Mouse (Mus musculus) limb, embryonic 11.5 days (tissue): Measurements from ENCODE around the gene Gm3417. TPM values are rescaled to one million over a fixed set of nuclear protein-coding genes. Genes with fewer than 3 reads are reported as not detected.
"Not testable (repeated sequence)": the region's sequence is repeated elsewhere in the genome, so short reads cannot be mapped to it uniquely, and the experiment has no call there.

Experiments
- ATAC-seq: fragments of 200-750 bp; cut with Nextera tagmentation; 2 replicates; pipeline ENCODE4 v1.8.0; 2017; ENCODE audit warnings: low read depth; ENCODE audit not compliant: insufficient number of reproducible peaks, low FRiP score, low TSS enrichment
- DNase-seq: peaks from one replicate; pipeline ENCODE4 v3.0.0-alpha.2; 2015; ENCODE audit warnings: low spot score
- H3K27ac ChIP-seq: fragments of 300-500 bp; sonication (generic); replicated peaks from 2 replicates; pipeline ENCODE4 v1.5.1; 2014; ENCODE audit warnings: low read depth, mild to moderate bottlenecking, low read length
- H3K27me3 ChIP-seq: fragments of 300-500 bp; sonication (generic); 2 replicates; pipeline ENCODE4 v1.6.1; 2014; ENCODE audit warnings: mild to moderate bottlenecking, low read length, mixed read lengths; ENCODE audit not compliant: control insufficient read depth, insufficient read depth
- H3K36me3 ChIP-seq: fragments of 300-500 bp; sonication (generic); 2 replicates; pipeline ENCODE4 v1.6.1; 2014; ENCODE audit warnings: mild to moderate bottlenecking, low read length, moderate library complexity, mixed read lengths; ENCODE audit not compliant: control insufficient read depth, insufficient read depth
- H3K4me1 ChIP-seq: fragments of 300-500 bp; sonication (generic); 2 replicates; pipeline ENCODE4 v1.6.1; 2014; ENCODE audit warnings: low read length, mixed read lengths; ENCODE audit not compliant: control insufficient read depth, insufficient read depth
- H3K4me2 ChIP-seq: fragments of 300-500 bp; sonication (generic); 2 replicates; pipeline ENCODE4 v1.6.1; 2014; ENCODE audit warnings: low read depth, mild to moderate bottlenecking, moderate library complexity; ENCODE audit not compliant: severe bottlenecking
- H3K4me3 ChIP-seq: fragments of 300-500 bp; sonication (generic); 2 replicates; pipeline ENCODE4 v1.5.1; 2014; ENCODE audit warnings: low read depth, low read length
- H3K9ac ChIP-seq: fragments of 300-500 bp; sonication (generic); 2 replicates; pipeline ENCODE4 v1.6.1; 2014; ENCODE audit warnings: mild to moderate bottlenecking, low read length
- H3K9me3 ChIP-seq: fragments of 300-500 bp; sonication (generic); 2 replicates; pipeline ENCODE4 v1.6.1; 2016; ENCODE audit warnings: low read length; ENCODE audit not compliant: control insufficient read depth
- WGBS: fragments of 180-500 bp; shearing (Covaris S2); extraction: QIAGEN DNeasy Blood & Tissue Kit; methylation state at CpG from one replicate; pipeline ENCODE4 v1.1.7; 2014; 5-methylcytosine and 5-hydroxymethylcytosine counted together
- polyA plus RNA-seq: library from polyadenylated mRNA; unstranded; fragments of >200 nt; fragmentation: Nextera tagmentation; extraction: Ambion mirVana; gene quantifications from 2 replicates; pipeline ENCODE4 v1.2.1, GENCODE M21; 2014

The Gm3417 gene
- polyA plus RNA-seq, 1 experiment from 2014 or later: 0.23 TPM

DNA sequence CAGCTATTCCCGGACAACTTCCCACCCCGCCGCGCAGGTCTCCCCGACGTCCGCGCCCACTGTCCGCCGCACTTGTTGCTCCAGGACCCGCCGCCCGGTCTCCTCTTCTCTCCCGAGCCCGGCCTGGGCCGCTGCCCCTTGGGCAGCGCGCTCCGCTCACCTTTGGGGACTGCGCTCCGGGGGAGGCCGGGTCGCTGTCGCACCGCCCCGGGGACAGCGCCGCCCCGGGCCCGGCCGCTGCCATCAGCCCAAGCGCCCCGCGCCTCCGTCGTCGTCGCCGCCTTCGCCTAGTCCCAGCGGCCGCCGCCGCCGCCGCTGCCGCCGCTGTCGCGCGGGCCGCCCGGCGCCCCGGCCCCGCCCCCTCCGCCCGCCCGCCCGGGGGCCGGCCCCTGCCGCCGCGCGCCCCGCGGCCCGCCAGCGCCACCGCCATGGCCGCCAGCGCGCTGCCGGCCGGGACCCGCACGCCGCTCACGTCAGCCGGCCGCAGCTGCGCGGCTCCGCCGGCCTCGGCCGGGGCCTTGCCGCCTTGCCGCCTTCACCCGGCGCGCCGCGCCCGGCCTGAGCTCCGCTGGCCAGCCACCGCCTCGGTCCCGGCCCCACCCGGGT lies 17.5 kb downstream of the Gm3417 start, which contains the start of gene Phf10:
TSS of gene Phf10 (minus strand) at position 323 of the 606 bp plus-strand sequence.
- peak; percentile 45 for DNase-seq
- not testable (repeated sequence) for H3K9me3 ChIP-seq, H3K36me3 ChIP-seq, H3K4me1 ChIP-seq, H3K27me3 ChIP-seq, H3K27ac ChIP-seq
- Histone ChIP-seq H3K9ac (peak within 1 kb of the TSS; percentile 70), H3K4me2 (peak within 1 kb of the TSS; percentile 90), H3K4me3 (peak within 1 kb of the TSS; percentile 61)
- under 1% methylated on average over 43 of the region's 100 CpGs for WGBS
- peak; percentile 58; the same call in 1 of the 2 replicates for ATAC-seq

DNA sequence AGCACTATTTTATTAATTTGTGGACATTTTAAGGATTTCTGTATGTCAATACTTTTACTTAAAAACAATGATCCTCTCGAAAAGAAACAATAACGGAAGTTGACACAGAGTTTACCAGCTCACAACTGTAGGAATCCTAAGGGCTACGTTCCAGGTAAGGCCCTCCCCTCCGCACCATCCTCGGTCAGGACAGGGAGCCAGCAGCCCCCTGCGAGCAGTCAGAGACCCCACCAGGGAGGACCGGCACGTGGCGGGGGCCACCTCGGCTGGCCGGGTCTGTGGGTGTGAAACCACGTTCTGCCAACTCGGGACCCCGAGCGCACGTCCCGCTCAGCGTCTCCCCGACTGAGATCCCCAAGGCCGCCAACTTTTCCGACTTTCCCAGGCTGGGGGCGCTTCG lies 18.1 kb downstream of the Gm3417 start:
- no peaks in the 10 kb centered on the region for H3K9me3 ChIP-seq
- peak; percentile 47 for DNase-seq
- H3K27me3 ChIP-seq: no peaks in the 10 kb centered on the region
- peak overlapping the region; percentile 61 for H3K4me3 ChIP-seq
- no peak; the same call in 1 of the 2 replicates for ATAC-seq
- WGBS: 0% methylated on average over 19 of the region's 23 CpGs
- peaks cover 3% of the 10 kb centered on the region; the same call in 1 of the 2 replicates for H3K4me1 ChIP-seq
- H3K9ac ChIP-seq: peak overlapping the region; percentile 70
- peak overlapping the region; percentile 90 for H3K4me2 ChIP-seq
- peaks cover 3% of the 10 kb centered on the region for H3K36me3 ChIP-seq
- no peak overlapping the region for H3K27ac ChIP-seq

DNA sequence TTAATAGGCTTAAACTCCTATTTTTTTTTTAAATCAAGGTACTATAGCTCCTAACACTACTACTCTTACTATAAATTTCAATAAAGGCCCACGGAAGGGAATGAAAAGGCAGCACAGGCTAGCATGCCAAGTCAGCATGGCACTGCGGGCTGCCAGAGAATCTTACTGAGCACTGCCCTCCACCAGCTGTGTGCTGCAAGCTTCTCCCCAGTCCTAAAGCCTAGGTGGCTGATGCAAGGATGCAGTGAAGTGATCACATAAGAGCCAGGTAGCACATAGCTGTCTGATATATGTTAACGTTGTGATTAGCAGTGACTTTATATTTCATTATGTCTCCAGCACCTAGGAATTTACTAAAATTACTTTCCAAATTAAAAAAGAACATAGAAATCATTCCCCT lies 18.6 kb downstream of the Gm3417 start:
- 32% methylated on average over 3 of the region's 3 CpGs for WGBS
- H3K27me3 ChIP-seq: no peaks in the 10 kb centered on the region
- H3K9ac ChIP-seq: peak overlapping the region; percentile 37; the same call in 1 of the 2 replicates
- H3K4me3 ChIP-seq: 0 out of 2 replicates have a peak overlapping the region, but pooled peaks have one; percentile 14
- ATAC-seq (no peak), DNase-seq (no peak)
- no peaks in the 10 kb centered on the region for H3K9me3 ChIP-seq
- no peak overlapping the region for H3K27ac ChIP-seq
- peak overlapping the region; percentile 41 for H3K4me2 ChIP-seq
- H3K4me1 ChIP-seq: peaks cover 3% of the 10 kb centered on the region; the same call in 1 of the 2 replicates
- peaks cover 3% of the 10 kb centered on the region for H3K36me3 ChIP-seq

DNA sequence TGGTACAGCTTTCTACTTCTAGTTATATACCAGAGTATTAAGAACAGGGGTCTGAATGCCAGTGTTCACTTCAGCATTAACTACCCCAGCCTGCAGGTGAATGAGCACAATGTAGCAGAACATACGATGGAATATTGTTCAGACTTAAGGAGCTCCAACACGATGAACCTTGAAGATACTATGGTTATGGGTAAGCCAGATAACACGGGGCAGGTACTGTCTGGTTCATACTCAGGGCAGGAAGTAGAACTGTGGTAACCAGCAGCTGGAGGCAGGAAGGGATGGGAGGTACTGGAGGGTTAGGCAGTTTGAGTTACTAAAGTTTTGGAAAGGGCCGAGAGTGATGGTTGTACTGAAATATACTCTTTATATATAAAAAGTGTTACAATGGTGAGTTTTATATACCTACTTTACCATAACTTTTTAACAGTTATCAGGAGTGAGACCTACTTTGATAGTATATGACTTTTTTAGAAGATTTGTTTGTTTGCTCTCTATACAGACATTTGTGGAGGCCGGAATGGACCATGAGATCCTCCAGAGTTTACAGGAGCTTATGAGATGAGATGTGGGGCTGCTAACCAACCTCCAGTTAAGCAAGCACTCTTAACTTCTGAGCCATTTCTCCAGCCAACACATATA lies 19.8 kb downstream of the Gm3417 start:
- H3K9ac ChIP-seq: no peak overlapping the region
- 91% methylated on average over 5 of the region's 5 CpGs for WGBS
- no peak for DNase-seq
- no peaks in the 10 kb centered on the region for H3K27me3 ChIP-seq
- ATAC-seq: no peak
- peaks cover 3% of the 10 kb centered on the region for H3K36me3 ChIP-seq
- H3K4me2 ChIP-seq: no peak overlapping the region
- H3K4me3 ChIP-seq: no peak overlapping the region
- peaks cover 3% of the 10 kb centered on the region; the same call in 1 of the 2 replicates for H3K4me1 ChIP-seq
- no peak overlapping the region for H3K27ac ChIP-seq
- H3K9me3 ChIP-seq: no peaks in the 10 kb centered on the region

DNA sequence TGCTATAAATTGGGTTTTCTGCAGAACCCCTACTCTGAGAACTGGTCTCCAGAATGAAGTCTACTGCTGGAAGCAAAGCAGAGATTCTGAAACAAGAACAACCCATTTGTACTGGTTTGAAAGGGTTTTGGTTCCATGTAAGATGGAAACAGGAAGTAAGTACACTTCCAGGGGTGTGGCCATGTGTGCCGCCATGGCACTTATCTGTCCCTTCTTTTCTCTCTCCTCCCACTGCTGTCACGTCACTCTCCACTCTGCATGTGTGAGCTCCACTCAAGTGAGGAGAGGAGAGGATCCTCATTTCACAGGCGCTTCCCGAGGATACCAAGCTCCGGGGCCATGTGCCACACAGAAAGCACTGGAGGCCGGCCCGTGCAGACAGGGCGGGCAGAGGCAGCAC lies 25.1 kb downstream of the Gm3417 start:
- Histone ChIP-seq H3K27ac (no peak overlapping the region), H3K4me1 (no peaks in the 10 kb centered on the region), H3K27me3 (no peaks in the 10 kb centered on the region), H3K36me3 (peaks cover 11% of the 10 kb centered on the region; the same call in 1 of the 2 replicates), H3K4me3 (no peak overlapping the region), H3K9ac (no peak overlapping the region), H3K4me2 (no peak overlapping the region), H3K9me3 (no peaks in the 10 kb centered on the region)
- ATAC-seq (no peak), DNase-seq (no peak)
- 92% methylated on average over 8 of the region's 8 CpGs for WGBS

DNA sequence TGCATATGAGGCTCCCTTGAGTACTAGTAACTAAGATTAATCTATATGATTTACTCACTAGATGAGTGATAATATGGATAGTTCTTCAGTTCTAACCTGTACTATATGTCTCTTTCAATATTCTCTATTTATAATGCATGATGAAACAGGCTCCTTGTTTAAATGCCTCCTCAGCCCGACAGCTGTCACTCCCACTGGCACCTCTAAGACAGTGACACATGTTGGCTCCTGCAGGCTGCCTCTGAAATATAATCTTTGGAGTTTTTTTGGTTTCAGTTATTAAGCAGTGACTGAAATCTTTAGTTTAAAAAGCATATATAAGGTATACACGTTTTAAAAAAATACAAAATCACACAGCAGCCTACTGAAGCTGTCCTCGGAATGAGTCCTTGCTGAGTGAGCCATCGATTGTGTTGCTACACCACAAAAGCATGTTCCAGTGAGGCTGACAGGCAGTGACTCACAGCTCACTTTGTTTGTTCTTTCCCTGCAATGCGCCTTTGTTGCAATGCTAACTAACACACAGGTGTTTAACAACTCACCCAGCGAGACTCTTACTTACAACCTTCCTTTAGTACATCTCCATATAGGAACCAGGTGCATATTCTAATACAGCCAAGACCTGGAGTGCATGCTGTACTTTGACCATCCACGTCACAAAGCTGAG lies 29.3 kb downstream of the Gm3417 start:
- Histone ChIP-seq H3K27ac (no peak overlapping the region), H3K4me3 (no peak overlapping the region), H3K9ac (no peak overlapping the region), H3K4me1 (no peaks in the 10 kb centered on the region), H3K4me2 (no peak overlapping the region), H3K9me3 (no peaks in the 10 kb centered on the region), H3K27me3 (no peaks in the 10 kb centered on the region), H3K36me3 (peaks cover 14% of the 10 kb centered on the region; the same call in 1 of the 2 replicates)
- DNase-seq (no peak), ATAC-seq (no peak)
- 85% methylated on average over 7 of the region's 7 CpGs for WGBS

DNA sequence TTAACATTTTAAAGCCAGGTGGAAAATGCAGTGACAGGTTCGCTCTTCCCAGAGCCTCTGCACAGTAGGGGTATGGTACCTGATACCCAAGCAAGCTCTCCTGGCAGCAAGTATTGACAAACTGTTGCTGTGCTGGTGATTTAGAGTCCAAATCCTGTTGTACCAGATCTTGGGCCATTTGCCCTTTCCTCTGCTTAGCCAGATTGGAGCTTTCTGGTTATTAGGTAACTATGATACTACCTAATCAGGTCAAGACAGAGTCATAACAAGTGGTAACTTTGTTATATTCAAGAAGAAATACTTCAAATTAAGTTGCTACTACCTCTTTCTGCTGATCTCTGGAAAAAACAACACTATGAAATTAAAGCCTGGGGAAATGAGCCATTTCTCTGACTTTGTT lies 34.0 kb downstream of the Gm3417 start:
- H3K27ac ChIP-seq: no peak overlapping the region
- H3K36me3 ChIP-seq: peaks cover 3% of the 10 kb centered on the region; the same call in 1 of the 2 replicates
- H3K9me3 ChIP-seq: no peaks in the 10 kb centered on the region
- no peak overlapping the region for H3K9ac ChIP-seq
- ATAC-seq (no peak), DNase-seq (no peak)
- WGBS: 92% methylated on average over 1 of the region's 1 CpGs
- H3K4me2 ChIP-seq: no peak overlapping the region
- no peak overlapping the region for H3K4me3 ChIP-seq
- peaks cover 5% of the 10 kb centered on the region; the same call in 1 of the 2 replicates for H3K4me1 ChIP-seq
- H3K27me3 ChIP-seq: no peaks in the 10 kb centered on the region

DNA sequence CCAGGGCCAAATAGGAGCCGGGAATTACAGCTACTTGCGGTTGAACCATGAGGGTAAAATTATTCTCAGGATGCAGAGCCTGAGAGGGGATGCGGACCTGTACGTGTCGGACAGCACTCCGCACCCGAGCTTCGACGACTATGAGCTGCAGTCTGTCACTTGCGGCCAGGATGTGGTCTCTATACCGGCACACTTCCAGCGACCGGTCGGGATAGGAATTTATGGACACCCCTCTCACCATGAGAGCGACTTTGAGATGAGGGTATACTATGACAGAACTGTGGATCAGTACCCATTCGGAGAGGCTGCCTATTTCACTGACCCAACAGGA lies 34.9 kb downstream of the Gm3417 start:
- ATAC-seq (no peak; the same call in 1 of the 2 replicates), DNase-seq (no peak)
- no peak overlapping the region for H3K27ac ChIP-seq

More for the DNA sequence above, 34.9 kb downstream of the Gm3417 start:
- Histone ChIP-seq H3K4me3 (peak overlapping the region; percentile 80), H3K9ac (peak overlapping the region; percentile 72), H3K36me3 (peaks cover 3% of the 10 kb centered on the region; the same call in 1 of the 2 replicates), H3K4me1 (peaks cover 5% of the 10 kb centered on the region; the same call in 1 of the 2 replicates), H3K4me2 (peak overlapping the region; percentile 85), H3K9me3 (no peaks in the 10 kb centered on the region), H3K27me3 (no peaks in the 10 kb centered on the region)
- 18% methylated on average over 16 of the region's 16 CpGs for WGBS
